Mouse (Mus musculus) testis, postnatal 10 days (tissue): ENCODE data around the gene Cdc42ep5.
A peak's percentile ranks its signal among the peaks of the same experiment; 100 is the strongest.
"Not testable (repeated sequence)": the region's sequence is repeated elsewhere in the genome, so short reads cannot be mapped to it uniquely, and the experiment has no call there.

Experiments used
- DNase-seq: peaks from one replicate; pipeline ENCODE4 v3.0.0; 2021; ENCODE audit warnings: low spot score

Gene Cdc42ep5

GRCm38 (mm10) chr7:4164090-4164910, at the start of gene Cdc42ep5:
Cdc42ep5 (minus strand) TSS chr7:4164860.
- peak; percentile 80 for DNase-seq

GRCm38 (mm10) chr7:4213436-4213835, 48.8 kb upstream of the Cdc42ep5 start:
- not testable (repeated sequence) for DNase-seq

GRCm38 (mm10) chr7:4208626-4209025, 44.0 kb upstream of the Cdc42ep5 start:
- no peak for DNase-seq

GRCm38 (mm10) chr7:4207126-4207525, 42.5 kb upstream of the Cdc42ep5 start:
- no peak for DNase-seq

GRCm38 (mm10) chr7:4178438-4178837, 13.8 kb upstream of the Cdc42ep5 start:
- DNase-seq = peak; percentile 80

- DNase-seq = no peak
Measured at GRCm38 (mm10) chr7:4170193-4170938, 5.7 kb upstream of the Cdc42ep5 start.

GRCm38 (mm10) chr7:4167098-4167497, 2.4 kb upstream of the Cdc42ep5 start:
- peak; percentile 59 for DNase-seq

GRCm38 (mm10) chr7:4165286-4165685, 626 bp upstream of the Cdc42ep5 start:
- DNase-seq = no peak

GRCm38 (mm10) chr7:4163571-4164072, 1.0 kb downstream of the Cdc42ep5 start:
- DNase-seq = no peak

GRCm38 (mm10) chr7:4161596-4161995, 3.1 kb downstream of the Cdc42ep5 start:
- DNase-seq = not testable (repeated sequence)

- DNase-seq = no peak
Measured at GRCm38 (mm10) chr7:4154976-4155375, 9.7 kb downstream of the Cdc42ep5 start.

- no peak for DNase-seq
Measured at GRCm38 (mm10) chr7:4154356-4154755, 10.3 kb downstream of the Cdc42ep5 start.

GRCm38 (mm10) chr7:4151241-4151640, 13.4 kb downstream of the Cdc42ep5 start:
- no peak for DNase-seq

- no peak for DNase-seq
Measured at GRCm38 (mm10) chr7:4150811-4151221, 13.8 kb downstream of the Cdc42ep5 start.

GRCm38 (mm10) chr7:4150059-4150541, 14.6 kb downstream of the Cdc42ep5 start, which contains the start of gene Leng9:
Leng9 (minus strand) TSS chr7:4150374.
- peak; percentile 77 for DNase-seq

GRCm38 (mm10) chr7:4149209-4150054, 15.2 kb downstream of the Cdc42ep5 start:
- DNase-seq = peak; percentile 81

- DNase-seq = peak; percentile 55
Measured at GRCm38 (mm10) chr7:4148341-4149208, 16.1 kb downstream of the Cdc42ep5 start.

GRCm38 (mm10) chr7:4147836-4148235, 16.8 kb downstream of the Cdc42ep5 start:
- DNase-seq = no peak

- DNase-seq = peak; percentile 52
Measured at GRCm38 (mm10) chr7:4147371-4147770, 17.3 kb downstream of the Cdc42ep5 start.
